Mouse (Mus musculus) cortical plate, adult 2 months (tissue): ENCODE results near the gene Myd88.

Experiments
- CTCF ChIP-seq: fragments of 200-500 bp; IDR thresholded peaks from 2 replicates; pipeline ENCODE4 v1.5.1; 2011; ENCODE audit warnings: mild to moderate bottlenecking, control low read depth, low read length; ENCODE audit not compliant: insufficient read depth; ENCODE audit errors: extremely low read depth
- POLR2A ChIP-seq: fragments of 200-500 bp; IDR thresholded peaks from 2 replicates; pipeline ENCODE4 v1.6.1; 2011; ENCODE audit warnings: mild to moderate bottlenecking, low read length, control low read depth; ENCODE audit not compliant: insufficient read depth; ENCODE audit errors: extremely low read depth

DNA sequence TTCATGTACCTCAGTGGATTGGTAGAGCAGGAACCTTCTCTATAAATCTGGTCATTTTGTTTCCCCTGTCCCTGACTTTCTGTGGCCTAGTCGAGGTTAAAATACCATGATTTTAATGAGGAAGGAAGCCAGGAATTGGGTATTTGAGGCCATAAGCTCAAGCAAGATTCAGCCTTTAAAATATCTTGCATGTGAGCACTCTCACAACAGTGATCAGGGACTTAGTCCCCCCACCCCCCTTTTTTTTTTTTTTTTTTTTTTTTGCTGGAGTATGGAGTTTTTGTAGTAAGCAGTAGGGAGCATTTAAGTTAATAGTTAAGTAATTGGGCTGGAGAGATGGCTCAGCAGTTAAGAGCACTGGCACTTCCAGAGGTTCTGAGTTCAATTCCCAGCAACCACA, 17.1 kb downstream of the Myd88 start:
- TF ChIP-seq CTCF = no peak
- TF ChIP-seq POLR2A = no peak
